Mouse (Mus musculus) limb, embryonic 13.5 days (tissue): ENCODE measurements around the gene Irf2bp1. TPM values are rescaled to one million over a fixed set of nuclear protein-coding genes. Genes with fewer than 3 reads are reported as not detected.

Experiments
- ATAC-seq: fragments of 200-750 bp; cut with Nextera tagmentation; 2 replicates; pipeline ENCODE4 v1.8.0; 2017; ENCODE audit warnings: low read depth, moderate number of reproducible peaks, moderate TSS enrichment; ENCODE audit not compliant: low FRiP score
- H3K27ac ChIP-seq: fragments of 300-500 bp; sonication (generic); 2 replicates; pipeline ENCODE4 v1.5.1; 2015; ENCODE audit warnings: inconsistent platforms, mild to moderate bottlenecking, moderate library complexity
- H3K27me3 ChIP-seq: fragments of 300-500 bp; sonication (generic); 2 replicates; pipeline ENCODE4 v1.6.1; 2015; ENCODE audit warnings: mild to moderate bottlenecking, inconsistent platforms
- H3K36me3 ChIP-seq: fragments of 300-500 bp; sonication (generic); 2 replicates; pipeline ENCODE4 v1.6.1; 2015; ENCODE audit warnings: inconsistent platforms, mild to moderate bottlenecking, moderate library complexity
- H3K4me1 ChIP-seq: fragments of 300-500 bp; sonication (generic); 2 replicates; pipeline ENCODE4 v1.6.1; 2015; ENCODE audit warnings: inconsistent platforms
- H3K4me2 ChIP-seq: fragments of 300-500 bp; sonication (generic); replicated peaks from 2 replicates; pipeline ENCODE4 v1.6.1; 2015; ENCODE audit warnings: inconsistent platforms, mild to moderate bottlenecking, moderate library complexity
- H3K4me3 ChIP-seq: fragments of 300-500 bp; sonication (generic); 2 replicates; pipeline ENCODE4 v1.5.1; 2015; ENCODE audit warnings: moderate library complexity, mild to moderate bottlenecking, inconsistent platforms
- H3K9ac ChIP-seq: fragments of 300-500 bp; sonication (generic); 2 replicates; pipeline ENCODE4 v1.6.1; 2015; ENCODE audit warnings: mild to moderate bottlenecking, inconsistent platforms
- H3K9me3 ChIP-seq: fragments of 300-500 bp; sonication (generic); 2 replicates; pipeline ENCODE4 v1.6.1; 2016; ENCODE audit warnings: inconsistent platforms
- WGBS: fragments of 180-500 bp; shearing (Covaris S2); methylation state at CpG from one replicate; pipeline ENCODE4 v1.1.7; 2015; 5-methylcytosine and 5-hydroxymethylcytosine counted together
- polyA plus RNA-seq: library from polyadenylated mRNA; unstranded; fragments of >200 nt; fragmentation: Nextera tagmentation; extraction: Ambion mirVana; gene quantifications from 2 replicates; pipeline ENCODE4 v1.2.1, GENCODE M21; 2015

The Irf2bp1 gene
- 26.3 and 26.9 TPM in 2 replicates for polyA plus RNA-seq

GRCm38 (mm10) chr7:19003902-19004630, at the start of gene Irf2bp1:
Gene Irf2bp1, plus strand, starts transcription at chr7:19004044.
- Histone ChIP-seq H3K27me3 (no peaks in the 10 kb centered on the region), H3K9ac (peak within 1 kb of the TSS; percentile 95), H3K4me3 (peak within 1 kb of the TSS; percentile 92), H3K36me3 (peaks cover 29% of the 10 kb centered on the region), H3K27ac (peak within 1 kb of the TSS; percentile 95), H3K4me2 (peak within 1 kb of the TSS; percentile 100), H3K4me1 (peaks cover 63% of the 10 kb centered on the region), H3K9me3 (no peaks in the 10 kb centered on the region)
- peak; percentile 76 for ATAC-seq
- under 1% methylated on average over 80 of the region's 90 CpGs for WGBS

- Histone ChIP-seq H3K27me3 (peaks cover 94% of the 10 kb centered on the region), H3K4me1 (peaks cover 16% of the 10 kb centered on the region), H3K9ac (peak overlapping the region; percentile 63), H3K27ac (no peak overlapping the region), H3K36me3 (no peaks in the 10 kb centered on the region), H3K9me3 (no peaks in the 10 kb centered on the region), H3K4me2 (peak overlapping the region; percentile 94), H3K4me3 (peak overlapping the region; percentile 65)
- ATAC-seq: peak; percentile 72
- under 1% methylated on average over 102 of the region's 107 CpGs for WGBS
Measured at GRCm38 (mm10) chr7:18957569-18958383, 46.1 kb upstream of the Irf2bp1 start.

DNA sequence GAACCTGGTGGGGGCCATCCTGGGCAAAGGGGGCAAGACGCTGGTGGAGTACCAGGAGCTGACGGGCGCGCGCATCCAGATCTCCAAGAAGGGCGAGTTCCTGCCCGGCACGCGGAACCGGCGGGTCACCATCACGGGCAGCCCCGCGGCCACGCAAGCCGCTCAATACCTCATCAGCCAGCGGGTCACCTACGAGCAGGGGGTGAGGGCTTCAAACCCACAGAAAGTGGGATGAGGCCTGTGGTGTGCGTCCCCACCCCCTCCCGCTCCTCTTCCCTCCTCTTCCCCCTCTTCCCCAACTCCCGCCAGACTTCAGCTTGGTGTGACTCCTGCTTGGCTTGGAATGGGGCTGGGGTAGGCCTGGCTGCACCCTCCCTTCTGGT, 45.5 kb upstream of the Irf2bp1 start:
- peaks cover 20% of the 10 kb centered on the region for H3K4me1 ChIP-seq
- peak overlapping the region; percentile 65 for H3K4me3 ChIP-seq
- H3K9ac ChIP-seq: peak overlapping the region; percentile 63
- no peaks in the 10 kb centered on the region for H3K36me3 ChIP-seq
- H3K9me3 ChIP-seq: no peaks in the 10 kb centered on the region
- peak overlapping the region; percentile 94 for H3K4me2 ChIP-seq
- ATAC-seq: no peak; the same call in 1 of the 2 replicates
- under 1% methylated on average over 21 of the region's 21 CpGs for WGBS
- H3K27me3 ChIP-seq: peaks cover 98% of the 10 kb centered on the region
- no peak overlapping the region for H3K27ac ChIP-seq

GRCm38 (mm10) chr7:18959446-18959845, 44.4 kb upstream of the Irf2bp1 start:
- Histone ChIP-seq H3K4me1 (peaks cover 21% of the 10 kb centered on the region), H3K36me3 (no peaks in the 10 kb centered on the region), H3K4me3 (no peak overlapping the region), H3K27me3 (peaks cover 100% of the 10 kb centered on the region), H3K9me3 (no peaks in the 10 kb centered on the region), H3K27ac (no peak overlapping the region), H3K9ac (no peak overlapping the region), H3K4me2 (no peak overlapping the region)
- ATAC-seq: no peak
- 57% methylated on average over 8 of the region's 8 CpGs for WGBS

- WGBS: under 1% methylated on average over 17 of the region's 17 CpGs
- peaks cover 100% of the 10 kb centered on the region for H3K27me3 ChIP-seq
- H3K9me3 ChIP-seq: no peaks in the 10 kb centered on the region
- H3K27ac ChIP-seq: no peak overlapping the region
- peak overlapping the region; percentile 14; the same call in 1 of the 2 replicates for H3K4me3 ChIP-seq
- H3K36me3 ChIP-seq: no peaks in the 10 kb centered on the region
- no peak for ATAC-seq
- no peak overlapping the region for H3K9ac ChIP-seq
- H3K4me2 ChIP-seq: peak overlapping the region; percentile 28
- H3K4me1 ChIP-seq: peaks cover 19% of the 10 kb centered on the region
Measured at GRCm38 (mm10) chr7:18962171-18962792, 41.6 kb upstream of the Irf2bp1 start.

GRCm38 (mm10) chr7:18962795-18963194, 41.0 kb upstream of the Irf2bp1 start:
- no peaks in the 10 kb centered on the region for H3K9me3 ChIP-seq
- peaks cover 14% of the 10 kb centered on the region for H3K4me1 ChIP-seq
- ATAC-seq: no peak
- 0 out of 2 replicates have a peak overlapping the region, but pooled peaks have one; percentile 9 for H3K9ac ChIP-seq
- H3K27me3 ChIP-seq: peaks cover 100% of the 10 kb centered on the region
- H3K4me3 ChIP-seq: peak overlapping the region; percentile 14; the same call in 1 of the 2 replicates
- no peaks in the 10 kb centered on the region for H3K36me3 ChIP-seq
- under 1% methylated on average over 20 of the region's 20 CpGs for WGBS
- H3K27ac ChIP-seq: no peak overlapping the region
- H3K4me2 ChIP-seq: peak overlapping the region; percentile 28

GRCm38 (mm10) chr7:18963294-18963843, 40.5 kb upstream of the Irf2bp1 start:
- Histone ChIP-seq H3K4me2 (no peak overlapping the region), H3K9me3 (no peaks in the 10 kb centered on the region), H3K27me3 (peaks cover 98% of the 10 kb centered on the region), H3K27ac (no peak overlapping the region), H3K9ac (no peak overlapping the region), H3K4me1 (peaks cover 12% of the 10 kb centered on the region), H3K36me3 (no peaks in the 10 kb centered on the region), H3K4me3 (no peak overlapping the region)
- ATAC-seq: no peak
- under 1% methylated on average over 19 of the region's 19 CpGs for WGBS

GRCm38 (mm10) chr7:18965312-18965711, 38.5 kb upstream of the Irf2bp1 start:
- WGBS: 84% methylated on average over 5 of the region's 5 CpGs
- ATAC-seq: no peak
- peaks cover 87% of the 10 kb centered on the region for H3K27me3 ChIP-seq

GRCm38 (mm10) chr7:18967603-18968002, 36.2 kb upstream of the Irf2bp1 start:
- Histone ChIP-seq H3K36me3 (no peaks in the 10 kb centered on the region), H3K4me2 (no peak overlapping the region), H3K9me3 (0 out of 2 replicates have a peak, but pooled peaks cover 4% of the 10 kb centered on the region), H3K27ac (no peak overlapping the region), H3K9ac (no peak overlapping the region), H3K27me3 (peaks cover 64% of the 10 kb centered on the region), H3K4me1 (peaks cover 6% of the 10 kb centered on the region; the same call in 1 of the 2 replicates), H3K4me3 (no peak overlapping the region)
- WGBS: 6% methylated on average over 8 of the region's 8 CpGs
- no peak for ATAC-seq

More at GRCm38 (mm10) chr7:18965312-18965711, 38.5 kb upstream of the Irf2bp1 start:
- H3K9me3 ChIP-seq: no peaks in the 10 kb centered on the region
- peaks cover 8% of the 10 kb centered on the region; the same call in 1 of the 2 replicates for H3K4me1 ChIP-seq
- no peaks in the 10 kb centered on the region for H3K36me3 ChIP-seq
- H3K9ac ChIP-seq: no peak overlapping the region
- H3K4me3 ChIP-seq: no peak overlapping the region
- no peak overlapping the region for H3K27ac ChIP-seq
- H3K4me2 ChIP-seq: no peak overlapping the region

DNA sequence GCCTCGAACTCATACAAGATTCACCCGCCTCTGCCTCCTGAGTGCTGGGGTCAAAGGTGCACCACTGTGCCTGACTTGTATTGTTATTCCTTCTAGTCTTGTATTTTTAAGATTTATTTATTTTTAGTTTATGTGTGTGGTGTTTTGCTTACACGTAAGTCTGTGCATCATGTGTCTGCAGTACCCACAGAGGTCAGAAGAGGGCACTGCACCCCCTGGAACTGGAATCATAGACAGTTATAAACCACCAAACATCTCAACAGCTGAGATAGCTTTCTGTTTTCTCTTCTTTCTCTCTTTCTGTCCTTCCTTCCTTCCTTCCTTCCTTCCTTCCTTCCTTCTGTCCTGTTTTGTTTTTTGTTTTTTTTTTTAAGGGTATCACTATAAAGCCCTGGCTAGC, 32.9 kb upstream of the Irf2bp1 start:
- H3K27me3 ChIP-seq: peaks cover 40% of the 10 kb centered on the region
- no peak overlapping the region for H3K4me3 ChIP-seq
- H3K9ac ChIP-seq: no peak overlapping the region
- no peak for ATAC-seq
- H3K9me3 ChIP-seq: 0 out of 2 replicates have a peak, but pooled peaks cover 4% of the 10 kb centered on the region
- H3K4me1 ChIP-seq: no peaks in the 10 kb centered on the region
- H3K27ac ChIP-seq: no peak overlapping the region
- 80% methylated on average over 3 of the region's 3 CpGs for WGBS
- no peak overlapping the region for H3K4me2 ChIP-seq
- no peaks in the 10 kb centered on the region for H3K36me3 ChIP-seq

DNA sequence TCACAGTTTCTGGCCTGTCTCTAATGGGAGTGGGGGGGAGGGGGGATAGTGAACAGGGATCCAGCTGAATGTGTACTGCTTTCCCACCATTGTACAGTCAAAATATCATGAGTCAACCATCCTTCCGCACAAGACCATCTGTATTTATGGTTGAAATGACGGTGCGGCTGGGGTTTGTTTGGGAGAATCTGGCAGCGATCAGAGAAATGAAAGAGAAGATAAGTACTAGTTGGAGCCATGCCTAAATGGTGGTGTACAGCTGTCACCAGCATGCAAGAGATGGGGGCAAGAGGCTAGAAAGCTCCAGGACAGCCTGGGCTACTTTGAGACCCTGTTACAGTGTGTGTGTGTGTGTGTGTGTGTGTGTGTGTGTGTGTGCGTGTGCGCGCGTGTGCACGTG, 25.5 kb upstream of the Irf2bp1 start:
- WGBS: 86% methylated on average over 9 of the region's 9 CpGs
- ATAC-seq: no peak
- Histone ChIP-seq H3K27me3 (peaks cover 11% of the 10 kb centered on the region; the same call in 1 of the 2 replicates), H3K27ac (no peak overlapping the region), H3K4me3 (no peak overlapping the region), H3K4me1 (no peaks in the 10 kb centered on the region), H3K36me3 (no peaks in the 10 kb centered on the region), H3K9me3 (no peaks in the 10 kb centered on the region), H3K9ac (no peak overlapping the region), H3K4me2 (no peak overlapping the region)
